Mouse (Mus musculus) CH12.LX (cell line): ENCODE results near the gene 1700025C18Rik.

Experiments
- CHD2 ChIP-seq: IDR thresholded peaks from 2 replicates; pipeline ENCODE4 v1.6.1; 2011; ENCODE audit warnings: low read length, improper control_type of control experiment
- CTCF ChIP-seq, 2 experiments: IDR thresholded peaks in 1 of 2; conservative IDR thresholded peaks in 1 of 2; 2 replicates each; pipeline ENCODE4 v1.5.1; 2011 to 2012; ENCODE audit warnings: low read depth in 2 of 2, low read length in 2 of 2, improper control_type of control experiment in 1 of 2, inconsistent platforms in 1 of 2, mild to moderate bottlenecking in 1 of 2, moderate library complexity in 1 of 2
- EP300 ChIP-seq: IDR thresholded peaks from 2 replicates; pipeline ENCODE4 v1.6.1; 2011; ENCODE audit warnings: low read length, improper control_type of control experiment
- GABPA ChIP-seq: IDR thresholded peaks from 2 replicates; pipeline ENCODE4 v1.6.1; 2012; ENCODE audit warnings: low read depth, low read length, improper control_type of control experiment, inconsistent platforms; ENCODE audit not compliant: insufficient replicate concordance
- HCFC1 ChIP-seq: IDR thresholded peaks from 2 replicates; pipeline ENCODE4 v1.6.1; 2012; ENCODE audit warnings: low read depth, mild to moderate bottlenecking, inconsistent platforms, low read length, improper control_type of control experiment
- POLR2A ChIP-seq: IDR thresholded peaks from 2 replicates; pipeline ENCODE4 v1.6.1; 2011; ENCODE audit warnings: low read depth, mild to moderate bottlenecking, improper control_type of control experiment, low read length
- USF2 ChIP-seq: conservative IDR thresholded peaks from 2 replicates; pipeline ENCODE4 v1.6.1; 2011; ENCODE audit warnings: low read depth, low read length, improper control_type of control experiment

- no peak for TF ChIP-seq CTCF (conservative IDR thresholded peaks at IDR 0.05 in 1 of 2, IDR thresholded peaks at IDR 0.05 in 1 of 2; ENCODE audit: low read depth in 2 of 2, low read length in 2 of 2)
- TF ChIP-seq POLR2A, result no peak
- no peak for TF ChIP-seq USF2
- no peak for TF ChIP-seq CHD2
- no peak for TF ChIP-seq EP300
- no peak for TF ChIP-seq HCFC1
- TF ChIP-seq GABPA, result no peak
Measured at GRCm38 (mm10) chr2:165051566-165051965, 39.0 kb downstream of the 1700025C18Rik start.
